Mouse (Mus musculus): ENCODE measurements at regions not wholly inside any gene's neighbourhood (a gene's known extent, or its start where the extent isn't known, plus 50 kb on each side); places are given as distances from the start of the nearest gene placed in this dataset.

- no peak overlapping the region for H3K27ac ChIP-seq (ENCODE audit: insufficient read depth, low read depth)
- no peaks in the 10 kb centered on the region for H3K79me2 ChIP-seq (replicated peaks; ENCODE audit: control insufficient read depth, extremely low read depth, insufficient read depth, poor library complexity, severe bottlenecking)
- no peak for DNase-seq (ENCODE audit: extremely low read depth)
- no peaks in the 10 kb centered on the region for H3K27me3 ChIP-seq (replicated peaks)
- no peak overlapping the region for H3K4me3 ChIP-seq (replicated peaks in 1 of 3; ENCODE audit: low read depth in 2 of 3, low read length in 2 of 3, poor library complexity in 1 of 3)
- no peaks in the 10 kb centered on the region for H3K4me1 ChIP-seq (ENCODE audit: control insufficient read depth in 1 of 2, insufficient read depth in 2 of 2)
- no peak overlapping the region for H3K4me2 ChIP-seq (ENCODE audit: insufficient read depth, low read depth, poor library complexity, severe bottlenecking)
- no peaks in the 10 kb centered on the region for H3K9me3 ChIP-seq (replicated peaks; ENCODE audit: low read length)
- no peaks in the 10 kb centered on the region for H3K36me3 ChIP-seq (replicated peaks in 1 of 2; ENCODE audit: control insufficient read depth in 1 of 2, insufficient read depth in 1 of 2, low read length in 1 of 2)
- TF ChIP-seq EP300 (IDR thresholded peaks at IDR 0.05; ENCODE audit: low read length), result no peak
- no peak for TF ChIP-seq MAX (IDR thresholded peaks at IDR 0.05; ENCODE audit: low read length)
- no peak for TF ChIP-seq CHD1 (IDR thresholded peaks at IDR 0.05; ENCODE audit: low read depth, low read length)
- TF ChIP-seq TCF12 (IDR thresholded peaks at IDR 0.05; ENCODE audit: low read depth, low read length), result no peak
- no peak for TF ChIP-seq JUND (conservative IDR thresholded peaks at IDR 0.05; ENCODE audit: low read depth, low read length)
- TF ChIP-seq SIN3A (IDR thresholded peaks at IDR 0.05; ENCODE audit: low read length), result no peak
- TF ChIP-seq PAX5 (IDR thresholded peaks at IDR 0.05; ENCODE audit: low read length), result no peak
- TF ChIP-seq ELF1 (IDR thresholded peaks at IDR 0.05; ENCODE audit: low read depth, low read length), result no peak
- no peak for TF ChIP-seq MAFK (IDR thresholded peaks at IDR 0.05; ENCODE audit: insufficient replicate concordance, low read length)
- no peak for TF ChIP-seq KAT2A (IDR thresholded peaks at IDR 0.05; ENCODE audit: insufficient replicate concordance, low read length)
- TF ChIP-seq ZKSCAN1 (IDR thresholded peaks at IDR 0.05; ENCODE audit: borderline replicate concordance, low read depth, low read length), result no peak
- TF ChIP-seq POLR2A (IDR thresholded peaks at IDR 0.05; ENCODE audit: low read depth, low read length), result no peak
- TF ChIP-seq NRF1 (IDR thresholded peaks at IDR 0.05; ENCODE audit: low read depth, low read length), result no peak
- TF ChIP-seq MXI1 (IDR thresholded peaks at IDR 0.05; ENCODE audit: low read depth, low read length), result no peak
- in situ Hi-C loops (cut with MboI; ENCODE audit: low pct_ligation_motif_present, low pct_unique_long_range_greater_than_20kb, low sequenced_read_pairs) (no loop called here), dilution Hi-C loops (cut with MboI; ENCODE audit: extremely low pct_ligation_motif_present, extremely low pct_unique_long_range_greater_than_20kb, low sequenced_read_pairs) (no loop called here)
- H3K9ac ChIP-seq (ENCODE audit: insufficient read depth, low read depth), result no peak overlapping the region
Observed at GRCm38 (mm10) chr16:86087421-86087820, 185.8 kb upstream of the Adamts5 start.

GRCm38 (mm10) chr16:86067628-86068364, 166.2 kb upstream of the Adamts5 start:
- H3K27ac ChIP-seq (ENCODE audit: insufficient read depth, low read depth), result no peak overlapping the region
- no peak for DNase-seq (ENCODE audit: extremely low read depth)
- H3K27me3 ChIP-seq (replicated peaks), result no peaks in the 10 kb centered on the region
- dilution Hi-C loops (cut with MboI; ENCODE audit: extremely low pct_ligation_motif_present, extremely low pct_unique_long_range_greater_than_20kb, low sequenced_read_pairs), result no loop called here
- no peaks in the 10 kb centered on the region for H3K4me1 ChIP-seq (ENCODE audit: control insufficient read depth in 1 of 2, insufficient read depth in 2 of 2)
- in situ Hi-C loops (cut with MboI; ENCODE audit: low pct_ligation_motif_present, low pct_unique_long_range_greater_than_20kb, low sequenced_read_pairs), result no loop called here
- H3K9ac ChIP-seq (ENCODE audit: insufficient read depth, low read depth), result no peak overlapping the region
- H3K4me3 ChIP-seq (replicated peaks in 1 of 3; ENCODE audit: low read depth in 2 of 3, low read length in 2 of 3, poor library complexity in 1 of 3), result no peak overlapping the region
- TF ChIP-seq MXI1 (IDR thresholded peaks at IDR 0.05; ENCODE audit: low read depth, low read length) (no peak), ETS1 (conservative IDR thresholded peaks at IDR 0.05; ENCODE audit: low read depth, low read length) (no peak), MYC (IDR thresholded peaks at IDR 0.05; ENCODE audit: low read depth, low read length) (no peak), MAX (IDR thresholded peaks at IDR 0.05; ENCODE audit: low read length) (no peak), RCOR1 (conservative IDR thresholded peaks at IDR 0.05; ENCODE audit: low read depth, low read length) (no peak), USF1 (IDR thresholded peaks at IDR 0.05; ENCODE audit: low read depth, low read length) (no peak), CHD2 (IDR thresholded peaks at IDR 0.05; ENCODE audit: low read length) (no peak), E2F4 (IDR thresholded peaks at IDR 0.05; ENCODE audit: insufficient replicate concordance, low read depth, low read length) (no peak), EP300 (IDR thresholded peaks at IDR 0.05; ENCODE audit: low read length) (no peak), JUN (IDR thresholded peaks at IDR 0.05; ENCODE audit: insufficient read depth, low read depth, low read length) (no peak), ZMIZ1 (IDR thresholded peaks at IDR 0.05; ENCODE audit: low read depth, low read length) (no peak), CHD1 (IDR thresholded peaks at IDR 0.05; ENCODE audit: low read depth, low read length) (no peak), RAD21 (IDR thresholded peaks at IDR 0.05; ENCODE audit: low read depth, low read length) (no peak), GABPA (IDR thresholded peaks at IDR 0.05; ENCODE audit: insufficient replicate concordance, low read depth, low read length) (no peak), POLR2AphosphoS2 (IDR thresholded peaks at IDR 0.05; ENCODE audit: low read depth, low read length) (no peak), POLR2A (IDR thresholded peaks at IDR 0.05; ENCODE audit: low read depth, low read length) (no peak), MEF2A (IDR thresholded peaks at IDR 0.05; ENCODE audit: borderline replicate concordance, low read depth, low read length) (no peak), TCF12 (IDR thresholded peaks at IDR 0.05; ENCODE audit: low read depth, low read length) (no peak), JUND (conservative IDR thresholded peaks at IDR 0.05; ENCODE audit: low read depth, low read length) (no peak), CTCF (conservative IDR thresholded peaks at IDR 0.05 in 1 of 2, IDR thresholded peaks at IDR 0.05 in 1 of 2; ENCODE audit: low read depth in 2 of 2, low read length in 2 of 2) (no peak)
- H3K9me3 ChIP-seq (replicated peaks; ENCODE audit: low read length), result no peaks in the 10 kb centered on the region
- H3K4me2 ChIP-seq (ENCODE audit: insufficient read depth, low read depth, poor library complexity, severe bottlenecking), result no peak overlapping the region
- H3K79me2 ChIP-seq (replicated peaks; ENCODE audit: control insufficient read depth, extremely low read depth, insufficient read depth, poor library complexity, severe bottlenecking), result no peaks in the 10 kb centered on the region
- H3K36me3 ChIP-seq (replicated peaks in 1 of 2; ENCODE audit: control insufficient read depth in 1 of 2, insufficient read depth in 1 of 2, low read length in 1 of 2), result no peaks in the 10 kb centered on the region

All from CH12.LX (cell line).